Mouse (Mus musculus) midbrain, embryonic 10.5 days (tissue): Measurements from ENCODE around the gene Dnajc2. TPM values are rescaled to one million over a fixed set of nuclear protein-coding genes. Genes with fewer than 3 reads are reported as not detected.

Experiments used
- DNase-seq: peaks from one replicate; pipeline ENCODE4 v3.0.0-alpha.2; 2017; ENCODE audit warnings: low spot score
- H3K27ac ChIP-seq: fragments of 300-500 bp; sonication (generic); replicated peaks from 2 replicates; pipeline ENCODE4 v1.5.1; 2016; ENCODE audit warnings: mild to moderate bottlenecking
- H3K27me3 ChIP-seq: fragments of 300-500 bp; sonication (generic); 2 replicates; pipeline ENCODE4 v1.6.1; 2016; ENCODE audit warnings: low read depth, mild to moderate bottlenecking; ENCODE audit not compliant: poor library complexity, severe bottlenecking
- H3K36me3 ChIP-seq: fragments of 300-500 bp; sonication (generic); 2 replicates; pipeline ENCODE4 v1.6.1; 2016; ENCODE audit warnings: mild to moderate bottlenecking, moderate library complexity
- H3K4me1 ChIP-seq: fragments of 300-500 bp; sonication (generic); 2 replicates; pipeline ENCODE4 v1.6.1; 2016
- H3K4me3 ChIP-seq: fragments of 300-500 bp; sonication (generic); 2 replicates; pipeline ENCODE4 v1.5.1; 2016; ENCODE audit warnings: mild to moderate bottlenecking, moderate library complexity
- H3K9me3 ChIP-seq: fragments of 300-500 bp; sonication (generic); replicated peaks from 2 replicates; pipeline ENCODE4 v1.6.1; 2016; ENCODE audit warnings: mild to moderate bottlenecking
- WGBS: fragments of 180-500 bp; shearing (Covaris S2); methylation state at CpG from one replicate; pipeline ENCODE4 v1.1.7; 2016; 5-methylcytosine and 5-hydroxymethylcytosine counted together
- polyA plus RNA-seq: library from polyadenylated mRNA; unstranded; fragments of >200 nt; fragmentation: Nextera tagmentation; extraction: Ambion mirVana; gene quantifications from 2 replicates; pipeline ENCODE4 v1.2.1, GENCODE M21; 2016

Gene Dnajc2
- polyA plus RNA-seq, 1 experiment from 2014 or later = 100 TPM

- peaks cover 40% of the 10 kb centered on the region for H3K36me3 ChIP-seq
Measured at GRCm38 (mm10) chr5:21786258-21787185, 1.5 kb upstream of the Dnajc2 start.

GRCm38 (mm10) chr5:21785776-21786175, 725 bp upstream of the Dnajc2 start:
- H3K4me3 ChIP-seq = peak overlapping the region; percentile 99
- no peaks in the 10 kb centered on the region for H3K9me3 ChIP-seq
- H3K27me3 ChIP-seq = no peaks in the 10 kb centered on the region
- 83% methylated on average over 7 of the region's 7 CpGs for WGBS
- peaks cover 40% of the 10 kb centered on the region for H3K4me1 ChIP-seq
- peaks cover 40% of the 10 kb centered on the region for H3K36me3 ChIP-seq
- peak overlapping the region; percentile 93 for H3K27ac ChIP-seq
- no peak for DNase-seq

More at GRCm38 (mm10) chr5:21786258-21787185, 1.5 kb upstream of the Dnajc2 start:
- H3K27ac ChIP-seq = peak overlapping the region; percentile 93
- WGBS = 3% methylated on average over 51 of the region's 51 CpGs
- no peaks in the 10 kb centered on the region for H3K27me3 ChIP-seq
- DNase-seq = peak; percentile 95
- H3K9me3 ChIP-seq = no peaks in the 10 kb centered on the region
- H3K4me3 ChIP-seq = peak overlapping the region; percentile 88
- H3K4me1 ChIP-seq = peaks cover 40% of the 10 kb centered on the region

GRCm38 (mm10) chr5:21784161-21785052, 644 bp downstream of the Dnajc2 start:
- Histone ChIP-seq H3K4me1 (peaks cover 40% of the 10 kb centered on the region), H3K36me3 (peaks cover 48% of the 10 kb centered on the region), H3K4me3 (peak overlapping the region; percentile 99), H3K9me3 (no peaks in the 10 kb centered on the region), H3K27ac (peak overlapping the region; percentile 93), H3K27me3 (no peaks in the 10 kb centered on the region)
- under 1% methylated on average over 51 of the region's 51 CpGs for WGBS
- DNase-seq = no peak

GRCm38 (mm10) chr5:21776491-21776890, 8.6 kb downstream of the Dnajc2 start:
- Histone ChIP-seq H3K27me3 (no peaks in the 10 kb centered on the region), H3K9me3 (no peaks in the 10 kb centered on the region), H3K4me1 (no peaks in the 10 kb centered on the region), H3K36me3 (peaks cover 87% of the 10 kb centered on the region), H3K27ac (no peak overlapping the region), H3K4me3 (no peak overlapping the region)
- DNase-seq = no peak
- WGBS = 93% methylated on average over 6 of the region's 6 CpGs

GRCm38 (mm10) chr5:21769841-21770240, 15.2 kb downstream of the Dnajc2 start:
- peaks cover 83% of the 10 kb centered on the region for H3K36me3 ChIP-seq
- WGBS = 97% methylated on average over 6 of the region's 6 CpGs

GRCm38 (mm10) chr5:21768506-21768905, 16.5 kb downstream of the Dnajc2 start:
- Histone ChIP-seq H3K27ac (no peak overlapping the region), H3K36me3 (peaks cover 83% of the 10 kb centered on the region), H3K9me3 (no peaks in the 10 kb centered on the region), H3K4me3 (no peak overlapping the region), H3K27me3 (no peaks in the 10 kb centered on the region), H3K4me1 (no peaks in the 10 kb centered on the region)
- DNase-seq = no peak
- 93% methylated on average over 4 of the region's 4 CpGs for WGBS

More at GRCm38 (mm10) chr5:21769841-21770240, 15.2 kb downstream of the Dnajc2 start:
- Histone ChIP-seq H3K4me1 (no peaks in the 10 kb centered on the region), H3K27ac (no peak overlapping the region), H3K9me3 (no peaks in the 10 kb centered on the region), H3K4me3 (no peak overlapping the region), H3K27me3 (no peaks in the 10 kb centered on the region)
- no peak for DNase-seq

- H3K36me3 ChIP-seq = peaks cover 100% of the 10 kb centered on the region
- no peaks in the 10 kb centered on the region for H3K27me3 ChIP-seq
- DNase-seq = no peak
- no peaks in the 10 kb centered on the region for H3K9me3 ChIP-seq
- WGBS = 95% methylated on average over 7 of the region's 8 CpGs
- H3K4me3 ChIP-seq = no peak overlapping the region
- no peaks in the 10 kb centered on the region for H3K4me1 ChIP-seq
- H3K27ac ChIP-seq = no peak overlapping the region
Measured at GRCm38 (mm10) chr5:21745966-21746365, 39.1 kb downstream of the Dnajc2 start.

GRCm38 (mm10) chr5:21744651-21745050, 40.4 kb downstream of the Dnajc2 start:
- DNase-seq = no peak
- no peak overlapping the region for H3K27ac ChIP-seq
- no peak overlapping the region for H3K4me3 ChIP-seq
- no peaks in the 10 kb centered on the region for H3K27me3 ChIP-seq
- no peaks in the 10 kb centered on the region for H3K9me3 ChIP-seq
- peaks cover 100% of the 10 kb centered on the region for H3K36me3 ChIP-seq
- no peaks in the 10 kb centered on the region for H3K4me1 ChIP-seq

- H3K9me3 ChIP-seq = no peaks in the 10 kb centered on the region
- WGBS = 96% methylated on average over 10 of the region's 10 CpGs
- DNase-seq = no peak
- H3K36me3 ChIP-seq = peaks cover 100% of the 10 kb centered on the region
- H3K4me1 ChIP-seq = peaks cover under 1% of the 10 kb centered on the region; the same call in 1 of the 2 replicates
- no peaks in the 10 kb centered on the region for H3K27me3 ChIP-seq
- H3K27ac ChIP-seq = no peak overlapping the region
- H3K4me3 ChIP-seq = no peak overlapping the region
Measured at GRCm38 (mm10) chr5:21743606-21744005, 41.4 kb downstream of the Dnajc2 start.

- peaks cover 15% of the 10 kb centered on the region for H3K4me1 ChIP-seq
- no peaks in the 10 kb centered on the region for H3K9me3 ChIP-seq
- H3K27ac ChIP-seq = no peak overlapping the region
- no peak overlapping the region for H3K4me3 ChIP-seq
- no peak for DNase-seq
- 95% methylated on average over 13 of the region's 13 CpGs for WGBS
- peaks cover 66% of the 10 kb centered on the region for H3K36me3 ChIP-seq
- H3K27me3 ChIP-seq = no peaks in the 10 kb centered on the region
Measured at GRCm38 (mm10) chr5:21739881-21740280, 45.2 kb downstream of the Dnajc2 start.

GRCm38 (mm10) chr5:21739120-21739519, 45.9 kb downstream of the Dnajc2 start:
- WGBS = 95% methylated on average over 11 of the region's 11 CpGs
- peaks cover 58% of the 10 kb centered on the region for H3K36me3 ChIP-seq
- H3K9me3 ChIP-seq = no peaks in the 10 kb centered on the region

GRCm38 (mm10) chr5:21737620-21738019, 47.4 kb downstream of the Dnajc2 start:
- 38% methylated on average over 10 of the region's 10 CpGs for WGBS
- Histone ChIP-seq H3K27ac (peak overlapping the region; percentile 96), H3K4me3 (peak overlapping the region; percentile 84), H3K36me3 (peaks cover 43% of the 10 kb centered on the region), H3K27me3 (no peaks in the 10 kb centered on the region), H3K4me1 (peaks cover 38% of the 10 kb centered on the region), H3K9me3 (no peaks in the 10 kb centered on the region)
- no peak for DNase-seq

More at GRCm38 (mm10) chr5:21739120-21739519, 45.9 kb downstream of the Dnajc2 start:
- DNase-seq = no peak
- H3K27ac ChIP-seq = no peak overlapping the region
- H3K4me3 ChIP-seq = no peak overlapping the region
- H3K27me3 ChIP-seq = no peaks in the 10 kb centered on the region
- peaks cover 23% of the 10 kb centered on the region for H3K4me1 ChIP-seq
